Mouse (Mus musculus) left cerebral cortex, adult 11 months (tissue): ENCODE results near the gene Efnb2.

Experiments used
- DNase-seq: peaks from one replicate; pipeline ENCODE4 v3.0.0; 2022; ENCODE audit warnings: low spot score

The Efnb2 gene

GRCm38 (mm10) chr8:8569280-8569679, 91.8 kb downstream of the Efnb2 start:
- DNase-seq, result no peak

- no peak for DNase-seq
Observed at GRCm38 (mm10) chr8:8568215-8568773, 92.7 kb downstream of the Efnb2 start.
